Mouse (Mus musculus): Measurements from ENCODE around the gene Gm20715.

- TF ChIP-seq POLR2A (IDR thresholded peaks at IDR 0.05; ENCODE audit: low read depth, low read length) (no peak), CTCF (IDR thresholded peaks at IDR 0.05; ENCODE audit: extremely low read depth, insufficient read depth, insufficient read length, insufficient replicate concordance) (no peak)
Measured at GRCm38 (mm10) chr7:6414626-6415441, 4.8 kb downstream of the Gm20715 start.

Data from spleen, adult 2 months (tissue).